Mouse (Mus musculus) thymus, adult 2 months (tissue): Measurements from ENCODE around the gene Sipa1l2.

Experiments
- CTCF ChIP-seq: fragments of 200-500 bp; IDR thresholded peaks from 2 replicates; pipeline ENCODE4 v1.5.1; 2012; ENCODE audit warnings: mild to moderate bottlenecking, control low read depth, low read length, moderate library complexity, borderline replicate concordance; ENCODE audit not compliant: control insufficient read depth, poor library complexity, insufficient read depth; ENCODE audit errors: extremely low read depth
- POLR2A ChIP-seq: fragments of 200-500 bp; IDR thresholded peaks from 2 replicates; pipeline ENCODE4 v1.6.1; 2012; ENCODE audit warnings: mild to moderate bottlenecking, low read length, control low read depth, moderate library complexity; ENCODE audit not compliant: control insufficient read depth, poor library complexity, insufficient read depth; ENCODE audit errors: extremely low read depth

- TF ChIP-seq POLR2A (no peak), CTCF (no peak)
Measured at GRCm38 (mm10) chr8:125616935-125617334, 47.3 kb upstream of the Sipa1l2 start.
